Mouse (Mus musculus) layer of hippocampus, postnatal 10 days (tissue): ENCODE results near the gene Folr2. TPM values are rescaled to one million over a fixed set of nuclear protein-coding genes. Genes with fewer than 3 reads are reported as not detected.
A peak's percentile ranks its signal among the peaks of the same experiment; 100 is the strongest.

ENCODE experiments used
- DNase-seq, 2 experiments: peaks; one replicate each; pipeline ENCODE4 v3.0.0; 2021; ENCODE audit warnings: low spot score in 2 of 2
- microRNA-seq, 2 experiments: library from miRNA; unstranded; fragments of <30 nt; microRNA quantifications; one replicate each; pipeline ENCODE4 v1.2.0; 2021
- total RNA-seq, 2 experiments: library from RNA; stranded (reverse); gene quantifications; 2 replicates each; pipeline ENCODE4 v1.2.3; 2021

Gene Folr2
- total RNA-seq, 2 experiments from 2014 or later: 1.2 to 1.3 TPM

DNA sequence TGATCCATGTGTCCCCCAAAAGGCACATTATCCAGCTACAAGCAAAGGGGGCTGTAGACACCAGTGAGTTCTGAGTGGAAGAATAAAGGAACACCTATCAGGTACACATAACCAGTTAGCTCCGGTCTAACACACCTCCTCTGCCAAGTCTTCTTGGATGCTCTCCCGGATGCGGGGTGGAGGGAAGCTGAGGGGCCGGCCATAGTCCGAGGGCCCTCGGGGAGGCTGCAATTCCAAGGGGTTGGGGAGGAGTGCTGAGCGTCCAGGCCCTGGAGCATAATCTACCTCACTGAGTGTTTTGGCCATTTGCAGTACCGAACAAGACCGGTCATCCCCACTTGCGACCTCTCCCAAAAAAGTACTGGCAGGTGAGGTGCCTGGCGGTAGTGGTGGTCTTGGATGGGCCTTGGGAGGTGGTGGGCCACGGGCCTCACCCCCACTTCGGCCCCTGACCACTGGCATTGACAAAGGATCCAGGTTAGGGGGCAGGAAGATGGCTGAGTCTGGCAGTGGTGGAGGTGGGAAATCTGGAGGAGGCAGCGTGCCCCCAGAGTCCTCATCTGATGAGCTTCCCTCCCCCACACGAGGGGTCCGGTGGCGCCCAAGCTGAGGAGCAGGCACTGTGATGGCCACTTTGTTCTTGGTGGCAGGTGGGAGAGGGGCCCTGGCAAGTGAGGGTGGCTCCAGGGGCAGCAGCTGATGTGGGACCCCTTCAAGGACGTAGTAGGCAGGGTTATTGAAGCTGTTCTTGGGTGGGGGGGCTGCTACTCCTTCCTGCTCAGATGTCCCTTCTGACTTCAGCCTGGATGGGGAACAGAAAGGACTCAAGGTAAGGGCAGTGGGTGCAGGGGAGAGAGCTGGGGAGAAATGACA, 33.0 kb downstream of the Folr2 start:
- DNase-seq: no peak

DNA sequence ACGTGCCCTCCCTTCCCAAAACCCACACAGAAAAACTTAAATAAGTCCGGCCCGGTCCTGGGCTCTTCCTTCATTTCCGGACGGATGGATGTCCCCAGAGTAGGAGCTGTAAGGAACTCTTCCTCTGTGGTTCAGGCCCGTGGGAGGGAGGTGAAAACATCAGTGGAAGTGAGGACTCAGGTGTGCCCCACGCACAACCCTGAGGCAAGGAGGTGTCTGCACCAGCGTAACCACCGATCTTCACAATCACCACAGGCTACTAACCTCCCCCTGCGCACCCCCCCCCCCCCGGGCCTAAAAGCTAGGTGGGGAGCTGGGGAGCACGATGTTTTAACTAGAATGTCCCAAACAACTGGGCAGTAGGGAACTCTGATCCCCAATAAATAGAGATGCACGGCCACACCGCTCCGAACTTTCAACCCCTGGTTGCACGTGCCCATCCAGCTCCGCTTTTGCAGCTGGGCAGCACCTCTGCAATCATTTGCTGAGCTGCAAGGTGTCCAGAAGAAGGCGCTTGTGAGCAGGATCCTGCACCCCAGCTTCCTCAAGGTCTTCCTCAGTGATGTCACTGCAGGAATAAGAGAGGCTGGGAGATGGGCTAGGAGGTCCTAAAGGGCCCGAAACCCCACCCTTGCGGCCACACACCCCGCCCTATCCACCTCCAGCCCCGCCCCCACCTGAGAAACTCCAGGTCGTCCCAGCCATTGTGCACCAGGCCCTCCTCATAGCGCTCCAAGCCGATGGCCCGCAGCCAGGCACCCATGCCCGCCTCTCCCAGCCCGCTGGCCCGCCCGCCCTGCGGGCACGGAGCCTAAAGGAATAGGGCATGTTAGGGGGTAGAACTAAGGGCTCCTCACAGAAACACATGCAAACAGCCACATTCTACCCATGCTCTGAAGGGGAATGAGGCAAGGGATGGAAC, 33.9 kb downstream of the Folr2 start:
- DNase-seq: no peak

DNA sequence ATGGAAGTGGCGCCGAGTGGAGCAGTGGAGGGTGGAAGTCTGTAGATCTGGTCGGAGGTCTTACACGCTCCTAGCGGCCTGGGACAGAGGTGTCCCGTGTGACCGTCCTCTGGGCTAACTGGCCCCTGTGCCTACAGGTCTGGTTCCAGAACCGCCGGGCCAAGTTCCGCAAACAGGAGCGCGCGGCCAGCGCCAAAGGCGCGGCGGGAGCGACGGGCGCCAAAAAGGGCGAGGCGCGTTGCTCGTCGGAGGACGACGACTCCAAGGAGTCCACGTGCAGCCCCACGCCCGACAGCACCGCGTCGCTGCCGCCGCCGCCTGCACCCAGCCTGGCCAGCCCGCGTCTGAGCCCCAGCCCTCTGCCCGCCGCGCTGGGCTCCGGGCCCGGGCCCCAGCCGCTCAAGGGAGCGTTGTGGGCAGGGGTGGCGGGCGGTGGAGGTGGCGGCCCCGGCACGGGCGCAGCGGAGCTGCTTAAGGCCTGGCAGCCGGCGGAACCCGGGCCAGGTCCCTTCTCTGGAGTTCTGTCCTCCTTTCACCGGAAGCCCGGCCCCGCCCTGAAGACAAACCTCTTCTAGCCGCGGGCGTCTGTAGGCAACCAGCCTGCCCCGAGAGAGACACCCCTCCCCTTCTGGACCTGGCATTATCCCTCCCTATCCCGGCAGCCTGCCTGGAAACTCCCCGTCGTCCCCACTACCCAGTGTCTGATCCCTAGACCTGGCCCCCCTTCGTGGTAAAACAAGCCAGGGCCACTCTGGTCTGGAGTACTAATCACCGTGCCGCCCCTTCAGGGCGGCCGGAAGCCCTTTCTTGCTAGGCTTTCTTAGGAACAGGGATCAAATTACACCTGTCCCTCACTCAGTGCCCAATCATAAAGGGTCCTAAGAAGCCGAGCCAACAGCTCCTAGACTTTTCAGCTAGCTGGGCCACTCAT, 35.2 kb downstream of the Folr2 start:
- DNase-seq: peak in 1 of 2 experiments; percentile 57

DNA sequence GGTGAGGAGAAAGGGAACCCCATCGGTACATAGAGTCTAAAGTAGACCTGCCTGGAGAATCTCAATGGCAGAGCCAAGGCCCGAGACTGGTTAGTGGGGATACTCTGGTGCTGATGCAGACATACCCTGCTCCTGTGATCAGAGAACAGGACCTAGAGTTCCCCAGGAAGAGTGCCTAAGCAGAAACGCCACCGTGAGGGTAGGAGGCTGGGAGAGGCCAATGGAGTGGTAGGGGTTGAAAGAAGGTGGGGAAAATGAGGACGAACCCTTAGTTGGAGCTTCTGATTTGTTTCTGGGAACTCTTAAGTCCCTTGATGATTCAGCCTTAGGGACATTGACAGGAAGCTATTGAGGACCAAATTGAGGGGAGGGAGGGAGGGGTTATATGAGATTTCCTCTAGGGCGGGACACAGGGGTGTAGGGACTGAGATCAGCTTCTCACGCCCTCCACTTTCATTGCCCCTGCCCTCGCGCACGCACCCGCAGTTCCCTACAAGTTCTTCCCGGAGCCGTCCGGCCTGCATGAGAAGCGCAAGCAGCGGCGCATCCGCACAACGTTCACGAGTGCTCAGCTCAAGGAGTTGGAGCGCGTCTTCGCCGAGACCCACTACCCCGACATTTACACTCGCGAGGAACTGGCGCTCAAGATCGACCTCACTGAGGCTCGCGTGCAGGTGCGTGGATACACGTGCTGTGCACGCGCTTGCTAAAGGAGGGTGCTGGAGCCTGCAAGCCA, 36.5 kb downstream of the Folr2 start:
- peak in 1 of 2 experiments; percentile 11 for DNase-seq

DNA sequence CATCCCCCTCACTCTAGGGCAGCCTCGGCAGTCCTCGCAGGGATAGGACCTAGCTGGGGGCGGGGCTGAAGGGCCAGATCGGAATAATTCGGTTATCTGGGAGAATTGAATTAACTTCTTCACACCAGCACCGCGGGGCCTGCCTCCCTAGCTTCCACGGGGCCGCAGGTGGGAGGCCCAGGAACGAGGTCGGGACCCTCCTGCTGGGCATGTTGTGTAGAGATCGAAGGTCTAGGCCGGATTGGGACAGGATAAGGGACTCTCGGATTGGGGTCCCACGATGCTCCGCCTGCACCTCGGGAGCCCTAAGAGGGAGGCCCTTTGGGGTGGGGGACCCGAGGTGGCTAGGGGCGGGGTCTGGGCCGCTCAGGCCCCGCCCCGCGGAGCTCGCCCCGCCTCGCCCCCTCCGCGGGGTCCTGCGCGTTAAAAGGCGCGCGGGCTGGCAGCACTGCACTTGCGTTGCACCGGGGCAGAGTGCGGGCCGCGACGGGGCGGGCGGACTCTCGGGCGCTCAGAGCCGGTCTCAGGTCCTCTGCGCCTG, 39.1 kb downstream of the Folr2 start, which contains the start of gene Phox2a:
TSS of gene Phox2a (plus strand) at position 453 of the 541 bp plus-strand sequence.
- no peak for DNase-seq

Small RNA genes within 50 kb of the gene (microRNA-seq; reads per million reads assigned to microRNA genes)
- 0 reads per million in 2 experiments for gene Gm22655

Other genes starting within 250 kb of the Folr2 start
- 10 to 100 TPM; 42.8 to 47.1 TPM for gene Clpb, start 193.6 kb downstream of the Folr2 start, total RNA-seq
- not detected for gene Phox2a, start 38.9 kb downstream of the Folr2 start, total RNA-seq
- 10 to 100 TPM; 24.0 to 26.3 TPM for gene Inppl1, start 19.0 kb downstream of the Folr2 start, total RNA-seq
- 10 to 100 TPM; 31.8 to 34.3 TPM for gene Anapc15, start 6.5 kb upstream of the Folr2 start, total RNA-seq
- 10 to 100 TPM in 1 of 2 experiments, 1 to 10 TPM in 1; 1.3 to 17.2 TPM for gene Folr1, start 13.6 kb upstream of the Folr2 start, total RNA-seq
- 10 to 100 TPM; 98.0 to 98.3 TPM for gene Lamtor1, start 48.7 kb upstream of the Folr2 start, total RNA-seq
- under 1 TPM in 1 of 2 experiments, not detected in 1; 0.11 TPM for gene Tomt, start 49.2 kb upstream of the Folr2 start, total RNA-seq
- 1 to 10 TPM; 5.2 to 6.5 TPM for gene Lrrc51, start 76.7 kb upstream of the Folr2 start, total RNA-seq
- 10 to 100 TPM; 64.7 to 71.6 TPM for gene Numa1, start 76.9 kb upstream of the Folr2 start, total RNA-seq
- 10 to 100 TPM; 11.1 to 11.9 TPM for gene Il18bp, start 161.5 kb upstream of the Folr2 start, total RNA-seq
- 10 to 100 TPM; 44.6 to 45.4 TPM for gene Rnf121, start 208.3 kb upstream of the Folr2 start, total RNA-seq
- 10 to 100 TPM; 23.2 to 23.6 TPM for gene Xndc1, start 208.3 kb upstream of the Folr2 start, total RNA-seq
- 1 to 10 TPM; 1.5 to 1.9 TPM for gene Xntrpc, start 208.5 kb upstream of the Folr2 start, total RNA-seq
- gene Trpc2, start 225.9 kb upstream of the Folr2 start, total RNA-seq: 1 to 10 TPM in 1 of 2 experiments, under 1 TPM in 1; 0.36 to 1.5 TPM
- gene Art1, start 244.5 kb upstream of the Folr2 start, total RNA-seq: not detected